ENCODE assay signal across 29 mouse cellular contexts in the genomic region with DNA sequence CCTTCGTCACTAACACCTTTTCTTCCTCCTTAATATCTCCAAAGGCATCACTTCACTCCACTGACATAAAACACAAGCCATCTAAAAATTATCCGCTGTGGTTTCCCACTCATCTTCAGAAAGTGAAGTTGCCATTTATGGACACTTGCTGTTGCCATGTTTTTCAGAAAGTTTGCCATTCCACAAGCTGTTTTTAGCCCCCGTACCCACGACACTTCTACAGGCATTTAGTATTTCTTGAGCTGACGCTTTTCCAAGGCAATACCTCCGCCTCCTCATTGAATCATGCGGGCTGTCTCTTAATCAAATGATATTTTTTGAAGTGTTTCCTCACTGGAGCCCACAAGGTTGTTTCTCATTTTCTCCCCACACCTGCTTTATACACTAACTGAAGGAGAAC.
DNase-seq lines count a peak whose midpoint lies in the region; ATAC-seq and TF ChIP-seq lines count a peak whose summit lies in the region.
"Had no signal": no experiment of that assay in that cellular context is flagged by ENCODE, and none has a peak within 500 bp of the region (broad histone marks: within the 10 kb centered on the region; RNA-seq: fewer than 3 reads in every experiment).

No protein-coding gene starts in this region.

- no peak for TF ChIP-seq CTCF in stomach, postnatal 0 days (IDR thresholded peaks at IDR 0.05; ENCODE audit: low read depth)

- no peak overlapping the region for H3K27ac ChIP-seq in stomach, postnatal 0 days (replicated peaks)
- H3K27ac ChIP-seq: embryonic facial prominence, embryonic 12.5 days; heart, embryonic 10.5 days; heart, embryonic 15.5 days; liver, embryonic 12.5 days; midbrain, embryonic 12.5 days; neural tube, embryonic 13.5 days had no signal

- peak; percentile 12 to 33 for DNase-seq in layer of hippocampus, adult 8-10 months (ENCODE audit: low spot score in 2 of 2)
- DNase-seq in layer of hippocampus, postnatal 25 days (ENCODE audit: extremely low spot score in 1 of 2, low spot score in 1 of 2): no peak
- peak; percentile 51 for DNase-seq in right cerebral cortex, adult 18-20 months
- DNase-seq in right cerebral cortex, postnatal 14 days: no peak
- DNase-seq in left cerebral cortex, adult 9 months (ENCODE audit: low spot score in 2 of 2): peak; percentile 11 to 43
- peak; percentile 32 for DNase-seq in right cerebral cortex, postnatal 25 days
- no peak for DNase-seq in stomach, postnatal 0 days (ENCODE audit: low spot score)
- no peak for DNase-seq in kidney, postnatal 10 days
- DNase-seq: adrenal gland, adult 8-10 months; cerebellum, adult 11 months; cerebellum, adult 9-11 months; embryo, embryonic 11 days; gastrocnemius, postnatal 10 days; kidney, adult 2 months; kidney, postnatal 4 days; lung, adult 18-20 months; lung, postnatal 4 days; thymus, postnatal 14 days had no signal

- 87% methylated on average over 7 of the region's 7 CpGs for WGBS in stomach, postnatal 0 days

- H3K9me3 ChIP-seq in stomach, postnatal 0 days (ENCODE audit: control insufficient read depth, low read length): no peaks in the 10 kb centered on the region
- H3K9me3 ChIP-seq: embryonic facial prominence, embryonic 12.5 days; heart, embryonic 10.5 days; heart, embryonic 15.5 days; liver, embryonic 12.5 days; midbrain, embryonic 12.5 days; neural tube, embryonic 13.5 days had no signal

- no peak for ATAC-seq in stomach, postnatal 0 days (ENCODE audit: low FRiP score, low TSS enrichment)
- ATAC-seq: forebrain, embryonic 14.5 days; hindbrain, embryonic 16.5 days; liver, embryonic 12.5 days; lung, postnatal 0 days had no signal

- no peak for TF ChIP-seq EP300 in stomach, postnatal 0 days (optimal IDR thresholded peaks at IDR 0.05)

- H3K27me3 ChIP-seq in stomach, postnatal 0 days (ENCODE audit: control insufficient read depth, insufficient read depth, low read length): no peaks in the 10 kb centered on the region
- H3K27me3 ChIP-seq: embryonic facial prominence, embryonic 12.5 days; heart, embryonic 15.5 days; liver, embryonic 12.5 days; megakaryocyte, embryonic 14.5 days; midbrain, embryonic 12.5 days; neural tube, embryonic 13.5 days had no signal

- H3K36me3 ChIP-seq in stomach, postnatal 0 days (ENCODE audit: control insufficient read depth, insufficient read depth, low read length): no peaks in the 10 kb centered on the region
- H3K36me3 ChIP-seq: embryonic facial prominence, embryonic 12.5 days; G1E; heart, embryonic 10.5 days; heart, embryonic 15.5 days; liver, embryonic 12.5 days; midbrain, embryonic 12.5 days; neural tube, embryonic 13.5 days had no signal

- no peak overlapping the region for H3K4me2 ChIP-seq in stomach, postnatal 0 days (replicated peaks; ENCODE audit: low read depth)
- H3K4me2 ChIP-seq: embryonic facial prominence, embryonic 12.5 days; heart, embryonic 15.5 days; liver, embryonic 12.5 days; midbrain, embryonic 12.5 days; neural tube, embryonic 13.5 days had no signal

- H3K4me1 ChIP-seq in stomach, postnatal 0 days (replicated peaks; ENCODE audit: control insufficient read depth, insufficient read depth): no peaks in the 10 kb centered on the region
- H3K4me1 ChIP-seq: embryonic facial prominence, embryonic 12.5 days; heart, embryonic 10.5 days; heart, embryonic 15.5 days; liver, embryonic 12.5 days; megakaryocyte, embryonic 14.5 days; midbrain, embryonic 12.5 days; neural tube, embryonic 13.5 days had no signal

- H3K4me3 ChIP-seq in stomach, postnatal 0 days (ENCODE audit: low read depth, low read length): no peak overlapping the region
- H3K4me3 ChIP-seq: embryonic facial prominence, embryonic 12.5 days; heart, embryonic 10.5 days; heart, embryonic 15.5 days; liver, embryonic 12.5 days; megakaryocyte, embryonic 14.5 days; midbrain, embryonic 12.5 days; neural tube, embryonic 13.5 days had no signal

- no peak overlapping the region for H3K9ac ChIP-seq in stomach, postnatal 0 days (ENCODE audit: low read length)
- H3K9ac ChIP-seq: embryonic facial prominence, embryonic 12.5 days; heart, embryonic 15.5 days; liver, embryonic 12.5 days; midbrain, embryonic 12.5 days; neural tube, embryonic 13.5 days had no signal

Comparison
In these comparisons a context has a peak if more than half of its experiments do, and no peak if none do; other contexts are left out.
1. DNase-seq: peak in layer of hippocampus, adult 8-10 months (2 of 2), right cerebral cortex, adult 18-20 months (single experiment), left cerebral cortex, adult 9 months (2 of 2) and right cerebral cortex, postnatal 25 days (single experiment); none in layer of hippocampus, postnatal 25 days (0 of 2), right cerebral cortex, postnatal 14 days (single experiment), stomach, postnatal 0 days (single experiment) and kidney, postnatal 10 days (single experiment).